Mouse (Mus musculus) embryonic facial prominence, embryonic 14.5 days (tissue): ENCODE measurements around the gene Cyp2b10. TPM values are rescaled to one million over a fixed set of nuclear protein-coding genes. Genes with fewer than 3 reads are reported as not detected.

Experiments used
- ATAC-seq: fragments of 200-750 bp; cut with Nextera tagmentation; 2 replicates; pipeline ENCODE4 v1.8.0; 2017; ENCODE audit warnings: low read depth, moderate number of reproducible peaks, moderate TSS enrichment
- DNase-seq: peaks from one replicate; pipeline ENCODE4 v3.0.0-alpha.2; 2015; ENCODE audit warnings: low spot score
- H3K27ac ChIP-seq: fragments of 300-500 bp; sonication (generic); replicated peaks from 2 replicates; pipeline ENCODE4 v1.5.1; 2014; ENCODE audit warnings: low read depth, mild to moderate bottlenecking, low read length, moderate library complexity
- H3K27me3 ChIP-seq: fragments of 300-500 bp; sonication (generic); replicated peaks from 2 replicates; pipeline ENCODE4 v1.6.1; 2014; ENCODE audit warnings: low read length; ENCODE audit not compliant: control insufficient read depth, insufficient read depth
- H3K36me3 ChIP-seq: fragments of 300-500 bp; sonication (generic); 2 replicates; pipeline ENCODE4 v1.6.1; 2014; ENCODE audit warnings: low read length, mixed read lengths; ENCODE audit not compliant: control insufficient read depth, insufficient read depth
- H3K4me1 ChIP-seq: fragments of 300-500 bp; sonication (generic); 2 replicates; pipeline ENCODE4 v1.6.1; 2014; ENCODE audit warnings: antibody characterized with exemption, low read length; ENCODE audit not compliant: control insufficient read depth, insufficient read depth
- H3K4me2 ChIP-seq: fragments of 300-500 bp; sonication (generic); 2 replicates; pipeline ENCODE4 v1.6.1; 2014; ENCODE audit warnings: low read depth, mild to moderate bottlenecking, low read length, moderate library complexity, mixed read lengths
- H3K4me3 ChIP-seq: fragments of 300-500 bp; sonication (generic); 2 replicates; pipeline ENCODE4 v1.5.1; 2014; ENCODE audit warnings: low read depth, mild to moderate bottlenecking, low read length
- H3K9ac ChIP-seq: fragments of 300-500 bp; sonication (generic); 2 replicates; pipeline ENCODE4 v1.6.1; 2014; ENCODE audit warnings: low read depth, mild to moderate bottlenecking, low read length, moderate library complexity, mixed read lengths
- H3K9me3 ChIP-seq: fragments of 300-500 bp; sonication (generic); 2 replicates; pipeline ENCODE4 v1.6.1; 2016; ENCODE audit warnings: low read length; ENCODE audit not compliant: control insufficient read depth
- WGBS: fragments of 180-500 bp; shearing (Covaris S2); extraction: QIAGEN DNeasy Blood & Tissue Kit; methylation state at CpG from one replicate; pipeline ENCODE4 v1.1.7; 2014; 5-methylcytosine and 5-hydroxymethylcytosine counted together
- polyA plus RNA-seq: library from polyadenylated mRNA; unstranded; fragments of >200 nt; fragmentation: Nextera tagmentation; extraction: Ambion mirVana; gene quantifications from 2 replicates; pipeline ENCODE4 v1.2.1, GENCODE M21; 2014

The Cyp2b10 gene
- polyA plus RNA-seq, 1 experiment from 2014 or later = not detected

DNA sequence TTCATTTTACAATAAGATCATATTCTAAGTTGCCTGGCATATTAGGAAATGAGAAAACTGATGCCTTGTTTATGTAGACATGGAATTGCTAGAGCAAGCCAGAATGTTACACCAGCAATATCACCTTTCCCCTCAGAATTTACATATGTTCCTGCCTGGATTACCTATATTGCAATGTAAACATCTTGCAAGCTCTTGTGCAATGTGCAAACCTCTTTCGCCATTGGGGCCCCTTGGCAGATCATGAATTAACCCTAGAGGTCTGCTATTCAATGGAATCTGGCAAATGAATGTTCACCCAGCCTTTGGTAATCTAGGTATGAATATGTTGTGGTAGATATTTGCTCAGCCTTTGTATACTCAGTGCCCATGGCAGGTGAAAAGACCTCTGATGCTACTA is 47.9 kb downstream of the Cyp2b10 start:
- H3K27ac ChIP-seq = no peak overlapping the region
- DNase-seq (peak; percentile 0), ATAC-seq (no peak)
- H3K27me3 ChIP-seq = no peaks in the 10 kb centered on the region
- no peak overlapping the region for H3K9ac ChIP-seq
- no peaks in the 10 kb centered on the region for H3K36me3 ChIP-seq
- H3K4me2 ChIP-seq = no peak overlapping the region
- 72% methylated on average over 1 of the region's 1 CpGs for WGBS
- no peaks in the 10 kb centered on the region for H3K4me1 ChIP-seq
- no peaks in the 10 kb centered on the region for H3K9me3 ChIP-seq
- H3K4me3 ChIP-seq = no peak overlapping the region

Other genes with a start within 250 kb of the Cyp2b10 start
- gene Bckdha, start 238.6 kb upstream of the Cyp2b10 start, polyA plus RNA-seq = 47.0 and 54.4 TPM in 2 replicates
- 62.3 and 65.1 TPM in 2 replicates for gene Exosc5, start 238.5 kb upstream of the Cyp2b10 start, polyA plus RNA-seq
- 1.9 and 3.0 TPM in 2 replicates for gene Tmem91, start 222.5 kb upstream of the Cyp2b10 start, polyA plus RNA-seq
- gene B9d2, start 216.8 kb upstream of the Cyp2b10 start, polyA plus RNA-seq = 25.1 and 27.5 TPM in 2 replicates
- gene Tgfb1, start 210.6 kb upstream of the Cyp2b10 start, polyA plus RNA-seq = 3.0 and 3.9 TPM in 2 replicates
- 25.1 and 28.0 TPM in 2 replicates for gene Ccdc97, start 178.5 kb upstream of the Cyp2b10 start, polyA plus RNA-seq
- gene Hnrnpul1, start 142.9 kb upstream of the Cyp2b10 start, polyA plus RNA-seq = 65.9 and 71.9 TPM in 2 replicates
- gene Axl, start 108.9 kb upstream of the Cyp2b10 start, polyA plus RNA-seq = 114 and 116 TPM in 2 replicates
- gene Cyp2s1, start 80.7 kb upstream of the Cyp2b10 start, polyA plus RNA-seq = 4.1 TPM in 2 replicates
- gene Cyp2b13, start 163.9 kb downstream of the Cyp2b10 start, polyA plus RNA-seq = not detected in 2 replicates